Mouse (Mus musculus): ENCODE measurements at regions not wholly inside any gene's neighbourhood (a gene's known extent, or its start where the extent isn't known, plus 50 kb on each side); places are given as distances from the start of the nearest gene placed in this dataset.

- TF ChIP-seq CTCF (IDR thresholded peaks at IDR 0.05; ENCODE audit: borderline replicate concordance, extremely low read depth, insufficient read depth, insufficient read length) (no peak), POLR2A (IDR thresholded peaks at IDR 0.05; ENCODE audit: borderline replicate concordance, extremely low read depth, insufficient read depth, insufficient read length, poor library complexity, severe bottlenecking) (no peak)
Measured at GRCm38 (mm10) chr16:92903892-92904473, 78.0 kb upstream of the Runx1 start.

Measured in brain, embryonic 14.5 days (tissue).